Mouse (Mus musculus) megakaryocyte, embryonic 14.5 days (primary cell): ENCODE results near the gene Gpr176. TPM values are rescaled to one million over a fixed set of nuclear protein-coding genes. Genes with fewer than 3 reads are reported as not detected.

Source experiments
- H3K27me3 ChIP-seq: replicated peaks from 2 replicates; pipeline ENCODE3; 2012; ENCODE audit warnings: inconsistent platforms
- H3K36me3 ChIP-seq: replicated peaks from 2 replicates; pipeline ENCODE3; 2012; ENCODE audit warnings: low read length, inconsistent platforms, mixed read lengths
- H3K4me1 ChIP-seq: 2 replicates; pipeline ENCODE4 v1.6.1; 2012; ENCODE audit warnings: inconsistent platforms
- H3K4me3 ChIP-seq: replicated peaks from 2 replicates; pipeline ENCODE3; 2012; ENCODE audit warnings: moderate library complexity, mild to moderate bottlenecking, inconsistent platforms
- H3K9me3 ChIP-seq: 2 replicates; pipeline ENCODE4 v1.6.1; 2012; ENCODE audit warnings: inconsistent platforms
- FLI1 ChIP-seq: IDR thresholded peaks from 2 replicates; pipeline ENCODE4 v1.6.1; 2012; ENCODE audit warnings: low read length, inconsistent platforms, mixed read lengths
- GATA1 ChIP-seq: IDR thresholded peaks from 3 replicates; pipeline ENCODE4 v1.6.1; 2012; ENCODE audit warnings: mixed read lengths, low read length, inconsistent platforms, borderline replicate concordance
- polyA plus RNA-seq: library from polyadenylated mRNA; stranded (reverse); fragments of >175 nt; gene quantifications from 2 replicates; pipeline ENCODE4 v1.2.3, GENCODE M21; 2012; ENCODE audit warnings: low replicate concordance; ENCODE audit not compliant: insufficient read depth

Gpr176 gene
- polyA plus RNA-seq, 1 experiment = 0.03 TPM

DNA sequence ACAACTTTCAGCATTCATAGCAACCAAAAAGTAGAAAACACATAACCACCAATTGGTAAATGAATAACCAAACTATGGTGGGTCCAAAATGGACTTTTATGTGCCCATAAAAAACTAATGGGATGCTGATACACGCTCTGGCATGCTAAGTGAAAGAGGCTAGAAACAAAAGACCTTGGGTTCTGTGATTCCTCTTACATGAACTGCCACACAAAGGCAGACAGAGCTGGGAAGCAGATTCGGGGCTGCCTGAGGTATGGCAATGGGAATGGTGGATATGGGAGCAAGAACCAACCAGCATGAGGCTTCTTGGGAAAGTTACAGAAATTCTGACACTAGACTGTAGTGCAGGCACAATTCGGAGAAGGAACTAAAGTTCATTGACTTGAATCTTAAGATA lies 90.8 kb downstream of the Gpr176 start:
- no peaks in the 10 kb centered on the region for H3K9me3 ChIP-seq
- H3K4me3 ChIP-seq = no peak overlapping the region
- H3K36me3 ChIP-seq = no peaks in the 10 kb centered on the region
- no peak for TF ChIP-seq GATA1
- no peaks in the 10 kb centered on the region for H3K4me1 ChIP-seq
- peaks cover 33% of the 10 kb centered on the region for H3K27me3 ChIP-seq

DNA sequence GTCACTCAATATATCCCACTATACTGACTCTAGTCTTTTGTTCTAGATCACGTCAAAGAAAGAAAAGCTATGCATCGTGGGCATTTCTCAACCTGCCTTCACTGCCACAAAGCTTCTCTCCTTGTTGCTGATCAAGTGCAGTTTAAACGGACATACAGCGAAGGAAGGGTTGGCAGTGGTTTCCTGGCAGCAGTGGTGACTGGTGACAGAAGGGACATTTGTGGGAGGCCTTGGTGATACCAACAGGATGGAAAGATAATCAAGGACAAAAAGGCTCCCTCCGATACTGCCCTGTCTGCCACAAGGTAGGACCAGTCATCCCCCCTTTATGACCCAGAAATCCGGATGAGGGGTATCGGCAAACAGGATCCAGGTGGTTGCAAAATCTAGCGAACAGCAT lies 95.0 kb downstream of the Gpr176 start:
- Histone ChIP-seq H3K4me1 (no peaks in the 10 kb centered on the region), H3K4me3 (no peak overlapping the region), H3K27me3 (peaks cover 31% of the 10 kb centered on the region), H3K9me3 (0 out of 2 replicates have a peak, but pooled peaks cover under 1% of the 10 kb centered on the region), H3K36me3 (no peaks in the 10 kb centered on the region)
- TF ChIP-seq GATA1 = no peak
- TF ChIP-seq FLI1 = no peak

DNA sequence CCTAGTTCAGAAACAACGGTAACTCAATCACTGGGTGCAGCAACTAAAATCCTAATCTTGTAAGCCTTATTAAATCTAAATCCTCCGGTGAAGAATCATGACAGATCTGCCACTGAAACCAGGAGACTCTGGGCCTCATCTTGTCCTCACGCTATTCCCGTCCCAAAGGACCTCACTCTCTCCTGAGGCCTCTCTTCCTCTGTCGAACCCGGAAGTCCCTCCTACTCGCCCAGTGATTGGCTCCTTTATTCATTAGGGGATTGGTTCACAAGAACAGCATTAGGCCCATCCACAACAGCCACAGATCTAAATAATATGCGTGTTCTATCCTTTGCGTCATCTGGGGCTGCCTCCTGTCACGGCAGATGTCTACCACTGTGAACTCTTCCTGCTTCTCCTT lies 101.6 kb downstream of the Gpr176 start:
- no peaks in the 10 kb centered on the region for H3K4me1 ChIP-seq
- no peak overlapping the region for H3K4me3 ChIP-seq
- no peak for TF ChIP-seq GATA1
- no peak for TF ChIP-seq FLI1
- no peaks in the 10 kb centered on the region for H3K36me3 ChIP-seq
- peaks cover 12% of the 10 kb centered on the region for H3K27me3 ChIP-seq
- H3K9me3 ChIP-seq = peaks cover 3% of the 10 kb centered on the region; the same call in 1 of the 2 replicates

DNA sequence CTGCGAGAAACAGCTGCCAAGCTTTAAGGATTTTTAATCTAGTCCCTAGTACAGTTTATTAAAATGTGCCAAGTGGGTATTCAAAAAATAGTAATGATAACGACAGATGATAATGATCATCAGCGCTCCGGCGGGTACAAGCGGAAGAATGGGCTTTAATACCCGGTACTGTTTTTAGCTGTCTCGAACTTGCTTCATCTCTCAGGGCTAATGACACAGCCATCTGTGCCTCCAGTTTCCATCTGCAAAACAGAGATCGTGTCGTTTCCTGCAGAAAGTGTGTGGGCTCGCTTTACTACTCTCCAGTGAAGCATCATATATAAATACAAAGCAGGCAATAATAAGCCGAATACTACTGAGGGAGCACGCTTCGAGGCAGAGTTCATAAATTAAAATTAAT lies 103.0 kb downstream of the Gpr176 start:
- TF ChIP-seq GATA1 (no peak), FLI1 (no peak)
- no peaks in the 10 kb centered on the region for H3K36me3 ChIP-seq
- H3K9me3 ChIP-seq = peaks cover 7% of the 10 kb centered on the region
- H3K4me1 ChIP-seq = no peaks in the 10 kb centered on the region
- no peak overlapping the region for H3K4me3 ChIP-seq
- peaks cover 10% of the 10 kb centered on the region for H3K27me3 ChIP-seq

DNA sequence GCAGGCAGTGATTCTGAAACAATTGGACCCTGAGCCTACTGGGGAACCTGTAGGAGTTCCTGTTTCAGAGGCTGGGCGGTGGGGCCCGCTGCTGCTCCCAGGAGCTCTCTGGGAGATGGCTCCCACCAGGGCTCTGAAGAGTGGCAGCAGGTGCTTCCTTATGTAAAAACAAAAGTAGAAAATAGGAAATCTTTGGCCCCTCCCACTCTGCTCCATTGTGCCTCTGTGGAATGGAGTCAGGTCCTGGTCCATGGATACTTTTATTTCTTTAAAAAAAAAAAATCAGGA lies 109.4 kb downstream of the Gpr176 start:
- Histone ChIP-seq H3K4me3 (no peak overlapping the region), H3K9me3 (peaks cover 4% of the 10 kb centered on the region), H3K4me1 (0 out of 2 replicates have a peak, but pooled peaks cover 4% of the 10 kb centered on the region), H3K36me3 (no peaks in the 10 kb centered on the region), H3K27me3 (peaks cover 13% of the 10 kb centered on the region)
- TF ChIP-seq GATA1 = no peak
- TF ChIP-seq FLI1 = no peak

DNA sequence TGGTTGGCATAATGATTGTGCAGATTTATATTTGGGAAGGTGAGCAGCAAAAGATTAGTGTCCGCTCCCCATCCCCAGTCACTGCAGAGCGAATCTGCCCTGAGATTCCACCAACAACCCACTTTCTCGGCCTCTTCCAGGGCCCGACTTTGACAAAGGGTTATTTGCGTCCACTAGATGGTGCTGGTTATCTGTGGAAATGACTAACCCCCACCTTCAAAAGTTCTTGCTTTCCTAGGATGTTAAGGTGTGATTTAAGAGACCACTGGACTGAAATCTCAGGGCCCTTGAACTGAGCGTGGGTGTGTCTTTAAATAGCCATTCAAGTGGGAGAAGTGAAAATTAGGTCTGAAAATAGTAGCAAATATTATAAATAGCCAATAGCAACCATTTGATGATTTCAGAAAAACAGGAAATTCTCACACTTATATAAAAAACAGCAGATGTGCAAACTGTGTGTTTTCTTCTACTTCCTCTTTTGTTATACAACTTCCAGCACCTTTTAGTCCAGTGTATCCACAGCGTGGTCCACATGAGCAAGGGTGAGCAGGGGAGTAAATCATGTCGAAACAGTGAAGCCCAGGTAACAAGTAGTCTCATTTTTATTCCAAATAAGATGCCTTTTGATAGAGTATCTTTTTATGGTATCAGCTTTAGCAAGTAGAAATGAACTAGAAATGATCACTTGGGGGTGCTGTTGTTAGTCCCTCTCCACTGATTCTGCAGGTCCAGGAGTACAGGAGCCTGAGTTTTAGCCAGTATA lies 109.9 kb downstream of the Gpr176 start:
- H3K27me3 ChIP-seq = peaks cover 13% of the 10 kb centered on the region
- H3K36me3 ChIP-seq = no peaks in the 10 kb centered on the region
- H3K4me3 ChIP-seq = no peak overlapping the region
- TF ChIP-seq GATA1 = no peak
- no peak for TF ChIP-seq FLI1
- H3K4me1 ChIP-seq = 0 out of 2 replicates have a peak, but pooled peaks cover 4% of the 10 kb centered on the region
- peaks cover 4% of the 10 kb centered on the region for H3K9me3 ChIP-seq

DNA sequence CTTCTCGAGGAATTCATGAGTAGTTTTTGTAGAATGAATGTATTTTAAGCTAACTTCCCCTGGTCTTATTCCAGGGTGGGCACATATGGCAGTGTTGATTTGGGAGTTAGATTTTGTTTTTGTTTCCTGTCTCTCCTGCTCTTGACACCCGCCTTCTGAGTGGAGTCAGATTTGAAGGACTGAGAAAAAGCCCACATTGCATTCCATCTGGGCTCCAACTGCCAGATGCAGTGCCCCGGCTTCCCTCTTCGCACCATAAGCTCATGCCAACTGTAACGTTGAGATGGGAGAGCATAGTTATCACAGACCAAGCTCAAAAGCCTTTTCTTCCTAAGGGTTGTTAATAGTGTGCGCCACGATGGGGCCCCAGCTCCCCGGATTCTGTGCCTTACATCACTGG lies 110.5 kb downstream of the Gpr176 start:
- peaks cover 4% of the 10 kb centered on the region for H3K9me3 ChIP-seq
- 0 out of 2 replicates have a peak, but pooled peaks cover 4% of the 10 kb centered on the region for H3K4me1 ChIP-seq
- H3K27me3 ChIP-seq = peaks cover 16% of the 10 kb centered on the region
- H3K36me3 ChIP-seq = no peaks in the 10 kb centered on the region
- no peak overlapping the region for H3K4me3 ChIP-seq
- TF ChIP-seq GATA1 (no peak), FLI1 (no peak)

DNA sequence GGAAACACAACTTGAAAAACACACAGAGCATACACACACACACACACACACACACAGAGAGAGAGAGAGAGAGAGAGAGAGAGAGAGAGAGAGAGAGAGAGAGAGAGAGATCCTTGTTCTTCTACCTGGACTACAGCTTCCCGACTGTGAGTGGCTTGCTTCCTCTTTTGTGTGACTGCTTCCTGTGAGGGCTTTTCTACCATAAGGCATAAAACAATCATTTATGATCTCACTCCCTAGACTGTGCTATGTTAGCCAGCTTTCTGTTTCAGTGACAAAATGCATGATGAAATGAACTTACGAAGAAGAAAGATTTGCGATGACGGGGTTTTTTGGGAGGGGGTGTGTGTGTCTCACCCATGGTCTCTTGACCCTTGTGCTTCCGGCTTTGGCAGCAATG lies 113.5 kb downstream of the Gpr176 start:
- peaks cover 11% of the 10 kb centered on the region for H3K9me3 ChIP-seq
- H3K27me3 ChIP-seq = peaks cover 14% of the 10 kb centered on the region
- no peak overlapping the region for H3K4me3 ChIP-seq
- TF ChIP-seq GATA1 (no peak), FLI1 (no peak)
- no peaks in the 10 kb centered on the region for H3K36me3 ChIP-seq
- H3K4me1 ChIP-seq = peaks cover 9% of the 10 kb centered on the region

DNA sequence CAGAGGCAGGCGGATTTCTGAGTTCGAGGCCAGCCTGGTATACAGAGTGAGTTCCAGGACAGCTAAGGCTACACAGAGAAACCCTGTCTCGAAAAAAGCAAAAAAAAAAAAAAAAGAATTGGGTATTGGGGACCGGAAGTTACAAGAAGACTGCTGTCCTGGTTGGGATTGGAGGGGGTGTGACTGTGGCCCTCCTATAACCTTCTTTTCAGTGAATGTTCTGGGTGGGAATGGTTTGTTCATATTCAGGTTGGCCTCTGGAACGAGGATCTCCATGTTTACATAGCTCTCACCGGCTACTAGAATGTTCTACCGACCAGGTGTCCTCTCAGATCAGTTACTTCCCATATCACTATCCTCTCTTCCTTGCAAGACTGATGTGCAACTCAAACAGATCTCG lies 116.1 kb downstream of the Gpr176 start:
- Histone ChIP-seq H3K9me3 (peaks cover 17% of the 10 kb centered on the region), H3K27me3 (peaks cover 18% of the 10 kb centered on the region), H3K4me3 (no peak overlapping the region), H3K36me3 (no peaks in the 10 kb centered on the region), H3K4me1 (peaks cover 9% of the 10 kb centered on the region)
- TF ChIP-seq GATA1 (no peak), FLI1 (no peak)

DNA sequence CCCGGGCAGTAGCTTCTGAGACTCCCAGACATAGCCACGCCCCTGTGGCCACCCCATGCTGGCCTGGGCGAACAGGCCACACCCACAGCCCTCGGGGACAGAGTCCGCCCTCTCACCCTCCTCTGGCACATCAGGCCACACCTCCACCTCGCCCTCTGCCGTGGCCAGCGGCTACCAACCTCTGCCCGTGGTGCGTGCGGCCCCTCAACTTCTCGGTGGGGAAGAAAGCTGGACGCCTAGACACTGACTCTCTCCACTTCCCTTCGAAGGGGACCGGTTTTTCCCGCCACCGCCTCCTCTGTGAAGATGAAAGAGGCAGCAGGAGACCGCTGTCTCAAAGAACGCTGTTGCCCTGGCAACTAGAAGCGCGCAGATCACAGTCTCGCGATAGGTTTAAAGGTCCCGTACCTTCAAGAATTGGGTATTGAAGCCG lies 116.6 kb downstream of the Gpr176 start, which contains the start of gene Fsip1:
Gene Fsip1 (minus strand): TSS at position 346 of the 433 bp plus-strand sequence.
- Histone ChIP-seq H3K36me3 (no peaks in the 10 kb centered on the region), H3K4me3 (peak within 1 kb of the TSS; percentile 89), H3K27me3 (peaks cover 18% of the 10 kb centered on the region), H3K9me3 (peaks cover 17% of the 10 kb centered on the region), H3K4me1 (peaks cover 9% of the 10 kb centered on the region)
- TF ChIP-seq GATA1 = no peak
- TF ChIP-seq FLI1 = no peak

DNA sequence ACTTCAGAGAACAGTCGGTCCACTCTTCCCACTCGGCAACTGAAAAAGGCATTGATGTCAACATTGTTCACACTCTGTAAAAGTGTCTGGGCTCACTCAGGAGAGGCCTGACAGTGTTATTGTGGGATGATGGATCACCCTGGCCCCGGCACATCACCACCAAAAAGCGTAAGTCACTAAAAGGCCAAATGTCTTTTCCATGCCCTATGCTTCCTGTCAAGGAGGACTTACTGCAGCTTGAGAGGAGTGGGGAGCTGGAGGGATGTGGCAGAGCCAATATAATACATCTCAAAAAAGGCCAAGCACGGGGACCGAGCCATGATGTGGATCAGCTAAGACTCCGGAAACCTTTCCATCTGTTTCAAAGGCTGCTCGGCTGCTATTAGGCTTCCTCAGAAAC lies 118.7 kb downstream of the Gpr176 start:
- no peak overlapping the region for H3K4me3 ChIP-seq
- no peaks in the 10 kb centered on the region for H3K36me3 ChIP-seq
- H3K4me1 ChIP-seq = peaks cover 9% of the 10 kb centered on the region
- peaks cover 17% of the 10 kb centered on the region for H3K9me3 ChIP-seq
- peaks cover 19% of the 10 kb centered on the region for H3K27me3 ChIP-seq
- TF ChIP-seq FLI1 = no peak
- TF ChIP-seq GATA1 = no peak
